Mouse (Mus musculus): ENCODE results near the gene Ptpn7.

Ptpn7 gene

DNA sequence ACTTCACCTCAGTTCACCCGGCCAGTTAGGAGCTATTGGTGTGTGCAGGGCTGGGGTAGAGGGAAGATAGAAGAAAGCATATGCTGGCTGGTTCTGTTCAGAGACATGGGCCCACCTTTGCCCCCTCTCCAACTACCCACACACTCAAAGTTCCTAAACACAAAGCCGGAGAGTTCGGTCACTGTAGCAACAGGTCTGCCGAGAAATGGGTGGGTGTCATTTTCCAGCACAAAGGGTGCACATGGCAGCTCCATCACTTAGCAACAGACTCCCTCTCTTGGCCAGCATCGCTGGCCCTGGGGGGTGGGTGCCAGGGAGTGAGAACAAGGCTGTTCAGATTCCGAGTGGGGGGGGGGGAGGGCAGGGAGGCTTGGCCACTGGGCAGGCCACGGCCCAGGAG lies 26.6 kb downstream of the Ptpn7 start:
- no peak for DNase-seq (ENCODE audit: low read depth)

DNA sequence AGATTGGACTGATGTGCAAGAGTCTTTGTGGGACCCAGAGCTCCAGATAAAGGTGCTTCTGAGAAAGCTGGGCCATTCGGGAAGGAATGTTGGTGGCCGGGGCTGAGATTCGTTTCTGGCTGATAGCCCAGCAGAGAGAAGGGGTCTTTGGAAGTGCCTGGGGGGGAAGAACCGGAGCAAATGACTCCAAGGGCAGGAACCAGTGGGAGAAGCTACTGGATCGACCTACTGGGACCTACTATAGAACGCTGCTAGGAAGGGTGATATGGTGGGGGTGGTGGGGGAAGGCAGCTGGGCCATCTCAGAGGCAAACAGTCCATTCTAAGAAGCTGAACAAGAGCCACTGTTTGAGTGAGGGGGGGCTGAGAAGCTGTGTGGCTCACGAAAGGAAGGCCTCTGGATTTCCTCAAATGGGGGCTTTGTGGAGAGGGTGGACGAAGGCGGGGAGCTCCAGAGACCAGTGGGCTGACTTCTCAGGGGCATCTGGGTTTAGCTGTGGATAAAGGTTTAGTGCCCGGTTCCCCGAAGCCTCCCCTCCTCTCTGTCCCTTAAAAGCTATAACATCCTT lies 27.1 kb downstream of the Ptpn7 start:
- DNase-seq (ENCODE audit: low read depth), result no peak

DNA sequence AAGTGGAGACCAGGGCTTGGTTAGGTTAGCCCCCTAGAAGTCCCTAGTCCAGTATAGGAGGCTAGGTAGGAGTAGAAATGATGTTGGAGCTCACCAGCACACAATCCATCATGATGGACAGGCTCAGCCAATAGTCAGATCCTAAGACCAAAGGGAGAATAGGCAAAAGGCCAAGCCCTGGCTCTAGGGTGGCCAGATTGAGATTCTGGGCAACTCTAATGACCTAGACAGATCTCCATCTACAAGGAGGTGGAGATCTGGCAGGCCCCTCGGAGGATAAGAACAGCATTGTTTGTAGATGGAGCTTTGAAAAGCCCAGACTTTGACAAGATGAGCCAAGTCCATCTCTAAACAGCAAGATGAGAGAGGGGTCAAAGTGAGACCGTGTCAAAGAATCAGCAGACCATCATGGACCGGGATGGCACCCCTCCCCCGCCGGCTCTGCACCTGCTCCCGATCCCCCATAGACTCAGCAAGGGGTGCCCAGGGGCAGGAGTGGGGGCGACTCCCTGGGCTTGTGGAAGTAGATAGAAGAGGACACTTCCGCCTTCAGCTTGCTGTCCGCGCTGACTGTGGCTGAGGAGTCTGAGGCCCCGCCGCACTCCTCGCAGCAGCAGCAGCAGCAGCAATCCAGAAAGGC lies 28.0 kb downstream of the Ptpn7 start:
- DNase-seq (ENCODE audit: low read depth), result no peak

DNA sequence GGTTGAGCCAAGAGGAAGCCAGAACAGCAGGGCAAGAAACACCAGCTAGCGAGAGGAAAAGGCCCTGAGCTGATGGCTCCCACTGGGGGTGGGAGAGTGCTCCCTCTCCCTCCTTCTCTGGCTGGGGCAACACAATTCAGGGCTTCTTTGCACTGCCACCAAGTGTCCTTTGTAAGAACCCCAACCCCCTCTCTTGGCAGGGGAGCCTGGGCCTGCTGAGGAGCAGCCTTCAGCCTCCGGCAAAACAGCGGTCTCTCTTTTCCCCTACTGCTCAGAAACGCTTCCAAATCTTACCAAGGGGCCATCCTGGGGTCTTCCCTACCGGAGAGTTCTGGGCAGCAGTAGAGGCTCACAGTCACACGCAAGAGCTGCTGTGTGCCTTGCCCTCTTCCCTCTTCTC lies 30.2 kb downstream of the Ptpn7 start:
- no peak for DNase-seq (ENCODE audit: low read depth)

DNA sequence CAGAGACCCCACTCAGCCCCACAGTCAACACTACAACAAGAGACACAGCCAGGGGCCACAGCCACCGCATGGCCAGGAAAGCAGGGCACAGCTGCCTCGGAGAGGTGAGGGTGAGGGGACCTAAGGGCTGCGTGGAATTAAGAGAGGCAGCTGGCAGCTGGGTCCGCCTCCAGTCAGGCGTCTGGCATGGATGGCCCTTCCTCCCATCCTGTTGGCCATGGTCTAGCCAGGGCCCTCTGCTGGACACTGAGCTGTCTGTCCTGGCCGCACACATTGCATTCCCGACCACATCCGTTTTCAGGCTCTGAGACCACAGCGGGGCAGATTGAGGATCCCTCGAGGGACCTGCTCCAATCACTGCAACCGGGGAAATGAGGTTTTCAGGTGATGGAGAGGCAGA lies 34.9 kb downstream of the Ptpn7 start, which contains the start of gene Gpr37l1:
Gpr37l1 (minus strand) TSS at position 247 of the 400 bp plus-strand sequence.
- no peak for DNase-seq (ENCODE audit: low read depth)

DNA sequence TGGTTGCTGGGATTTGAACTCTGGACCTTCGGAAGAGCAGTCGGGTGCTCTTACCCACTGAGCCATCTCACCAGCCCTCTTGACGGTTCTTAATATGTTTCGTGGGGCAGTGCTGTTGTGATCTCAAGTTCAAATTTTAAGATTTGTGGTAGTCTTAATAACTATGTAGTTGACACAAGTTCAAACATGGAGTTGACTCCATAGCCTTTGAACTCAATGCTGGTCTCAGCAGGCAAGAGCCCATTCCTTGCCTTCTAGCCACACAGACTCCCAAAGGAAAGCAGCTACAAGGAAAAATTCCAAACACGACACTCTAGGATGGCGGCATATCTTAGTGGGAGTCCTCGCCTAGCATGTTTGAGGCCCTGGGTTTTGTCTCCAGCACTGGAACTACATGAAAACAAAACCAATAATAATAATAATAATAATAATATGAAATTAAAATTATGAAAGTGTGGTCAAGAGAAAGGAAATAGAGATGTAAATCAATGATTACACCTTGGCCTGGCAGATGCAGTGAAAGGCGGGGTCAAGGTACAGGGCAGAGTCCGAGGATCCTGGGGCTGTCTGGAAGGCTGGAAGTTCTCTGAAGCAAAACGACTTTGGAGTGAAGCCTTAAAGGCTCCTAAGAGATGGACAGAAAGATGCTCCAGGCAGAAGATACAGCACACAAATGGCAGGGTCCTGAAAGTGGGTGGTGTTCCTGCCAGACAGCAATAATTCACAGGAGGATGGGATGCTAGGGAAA lies 36.1 kb downstream of the Ptpn7 start:
- DNase-seq (ENCODE audit: low read depth), result no peak

DNA sequence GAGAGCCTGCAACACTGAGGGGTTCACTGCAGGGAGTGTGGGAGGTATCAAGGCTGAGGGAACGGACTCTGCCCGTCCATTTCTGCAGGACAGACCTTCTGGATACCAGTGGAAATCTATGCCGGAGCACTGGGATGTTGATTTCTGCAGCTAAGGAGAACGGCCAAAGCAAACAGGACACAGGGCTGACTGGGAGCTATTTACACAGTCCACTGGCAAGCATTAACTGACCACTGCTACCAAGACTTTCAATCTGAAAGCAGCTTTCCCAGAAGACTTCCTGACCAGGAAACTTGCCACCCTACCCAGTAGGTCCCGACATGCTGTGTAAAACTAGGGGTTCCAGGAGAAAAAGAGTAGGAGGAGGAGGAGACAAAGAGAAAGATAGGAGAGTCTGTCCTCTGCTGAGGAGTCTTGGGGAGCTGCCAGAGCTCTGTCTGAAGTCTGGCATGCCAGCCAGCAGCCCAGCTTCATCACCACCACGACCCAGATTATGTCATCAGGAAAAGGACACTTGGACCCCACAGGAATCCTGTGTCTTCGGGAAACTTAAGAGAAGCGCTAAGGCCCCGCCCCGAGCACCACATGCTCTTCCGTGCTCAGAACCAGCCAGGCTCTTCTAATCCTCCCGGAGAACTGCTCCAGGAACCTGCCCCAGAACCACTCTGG lies 37.2 kb downstream of the Ptpn7 start:
- DNase-seq (ENCODE audit: low read depth), result peak; percentile 71

DNA sequence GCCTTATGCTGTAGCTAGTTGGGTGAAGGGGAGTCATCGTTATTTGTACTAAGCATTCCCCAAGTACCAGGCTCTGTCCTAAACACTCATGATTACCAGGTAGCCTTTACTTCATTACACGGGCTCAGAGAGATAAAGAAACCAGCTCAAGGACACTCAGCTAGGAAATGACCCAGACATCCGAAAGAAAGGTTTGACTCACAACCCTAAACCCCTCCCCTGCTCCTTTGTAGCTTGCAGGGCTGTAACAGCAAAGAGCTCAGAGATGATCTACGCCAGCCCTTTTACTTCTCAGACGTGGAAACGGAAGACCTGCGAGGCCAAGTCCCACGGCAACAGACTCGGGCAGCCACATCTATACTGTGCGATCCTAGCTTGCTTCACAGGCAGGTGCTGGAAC lies 37.8 kb downstream of the Ptpn7 start:
- no peak for DNase-seq (ENCODE audit: low read depth)

DNA sequence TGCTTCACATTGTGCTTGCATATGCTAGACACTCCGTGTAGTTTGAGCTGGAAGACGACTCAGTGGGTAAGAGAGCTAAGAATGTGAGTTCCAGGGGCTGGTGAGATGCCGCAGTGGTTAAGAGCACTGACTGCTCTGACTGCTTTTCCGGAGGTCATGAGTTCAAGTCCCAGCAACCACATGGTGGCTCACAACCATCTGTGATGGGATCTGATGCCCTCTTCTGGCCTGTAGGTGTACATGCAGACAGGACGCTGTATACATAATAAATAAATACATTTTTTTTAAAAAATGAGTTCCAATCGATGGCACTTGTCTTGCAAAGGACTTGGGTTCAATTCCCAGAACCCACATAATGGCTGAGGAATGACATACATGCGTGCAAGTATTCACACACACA lies 38.7 kb downstream of the Ptpn7 start:
- no peak for DNase-seq (ENCODE audit: low read depth)

DNA sequence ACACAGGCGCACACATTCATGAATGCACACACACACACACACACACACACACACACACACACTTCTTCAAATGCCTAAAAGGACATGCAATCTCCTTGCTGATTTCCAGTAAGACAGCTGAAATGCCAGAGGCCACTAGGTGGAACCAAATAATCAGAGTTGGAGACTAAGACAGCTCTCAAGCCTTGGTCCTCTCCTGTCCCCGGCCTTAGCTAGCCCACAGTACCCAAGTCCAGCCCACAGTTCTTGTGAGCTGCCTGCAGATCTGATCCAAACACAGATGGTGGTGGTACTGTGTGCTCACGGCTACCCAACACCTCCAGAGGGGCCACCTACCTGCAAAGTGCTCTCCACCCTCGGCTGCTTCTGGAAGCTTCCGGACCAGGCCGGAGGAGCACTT lies 39.5 kb downstream of the Ptpn7 start:
- DNase-seq (ENCODE audit: low read depth), result peak; percentile 79

DNA sequence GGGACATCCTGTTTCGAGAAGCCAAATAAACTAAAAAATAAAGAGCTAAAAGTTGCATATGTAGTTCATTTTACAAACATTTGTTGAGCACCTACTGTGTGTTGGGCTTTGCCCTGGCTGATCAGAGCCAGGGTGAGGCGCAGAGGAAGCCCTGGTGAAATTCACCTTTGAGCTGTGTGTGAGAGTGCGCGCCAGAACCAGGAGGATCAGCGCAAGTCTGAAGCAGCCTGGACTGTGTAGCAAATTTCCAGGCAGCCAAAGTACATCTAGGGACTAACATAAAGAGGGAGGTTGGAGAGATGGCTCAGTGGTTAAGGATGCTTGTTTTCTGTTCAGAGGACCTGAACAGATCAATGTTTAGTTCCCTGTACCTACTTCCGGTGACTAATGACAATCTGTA lies 40.8 kb downstream of the Ptpn7 start:
- DNase-seq (ENCODE audit: low read depth), result no peak

DNA sequence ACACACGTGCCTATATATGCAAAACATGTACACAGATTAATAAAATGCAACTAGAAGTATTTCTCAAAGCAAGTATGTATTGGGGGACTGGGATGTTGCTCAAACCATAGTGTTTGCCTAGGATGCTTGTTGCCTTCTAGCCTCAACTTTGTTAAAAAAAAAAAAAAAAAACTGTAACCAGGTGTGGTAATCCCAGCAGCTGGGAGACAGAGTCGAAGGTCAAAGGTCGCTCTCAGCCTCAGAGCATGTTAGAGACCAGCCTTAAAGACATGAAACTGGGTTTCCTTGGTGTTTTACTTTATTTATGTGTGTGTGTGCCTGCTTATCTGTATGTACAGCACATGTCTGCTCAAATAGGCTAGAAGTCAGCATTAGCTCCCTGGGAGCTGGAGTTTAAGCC lies 42.7 kb downstream of the Ptpn7 start:
- no peak for DNase-seq (ENCODE audit: low read depth)

DNA sequence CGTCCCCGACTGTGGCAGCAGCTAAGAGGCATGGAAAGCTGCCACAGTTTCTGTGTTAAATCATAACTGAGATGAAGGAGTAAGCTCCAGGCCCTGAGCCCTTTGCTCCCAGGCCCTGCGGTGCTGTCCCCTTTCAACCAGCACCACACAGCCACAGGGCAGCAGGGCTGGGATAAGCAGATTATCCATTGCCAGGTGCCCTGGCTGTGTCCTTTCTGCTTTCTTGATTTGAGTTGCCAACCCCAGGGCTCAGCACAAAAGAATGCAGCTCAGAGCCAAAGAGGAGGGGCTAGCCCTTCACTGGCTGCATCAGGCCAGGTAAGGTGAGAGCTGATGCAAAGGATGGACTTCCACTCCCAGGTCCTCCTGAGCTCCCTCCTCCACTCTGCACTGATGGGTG lies 45.2 kb downstream of the Ptpn7 start:
- no peak for DNase-seq (ENCODE audit: low read depth)

DNA sequence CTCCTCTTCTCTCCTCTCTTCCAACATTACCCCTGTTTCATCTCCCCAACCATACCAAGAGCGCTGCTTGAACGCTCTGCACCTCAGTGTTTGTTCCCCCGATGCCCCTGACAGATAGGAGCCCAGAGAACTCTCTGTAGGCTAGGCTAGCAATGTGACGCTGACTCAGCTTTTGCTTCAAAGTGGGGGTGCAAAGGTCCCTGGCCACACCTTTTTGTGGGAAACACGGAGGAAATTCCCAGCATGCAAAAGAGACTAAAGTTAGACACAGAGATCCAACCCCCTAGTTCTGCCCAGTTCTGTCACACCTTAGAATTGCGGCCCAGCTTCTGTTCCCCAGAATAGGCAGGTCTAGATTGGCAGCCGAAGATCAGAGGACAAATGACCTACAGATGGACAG lies 46.4 kb downstream of the Ptpn7 start:
- no peak for DNase-seq (ENCODE audit: low read depth)

DNA sequence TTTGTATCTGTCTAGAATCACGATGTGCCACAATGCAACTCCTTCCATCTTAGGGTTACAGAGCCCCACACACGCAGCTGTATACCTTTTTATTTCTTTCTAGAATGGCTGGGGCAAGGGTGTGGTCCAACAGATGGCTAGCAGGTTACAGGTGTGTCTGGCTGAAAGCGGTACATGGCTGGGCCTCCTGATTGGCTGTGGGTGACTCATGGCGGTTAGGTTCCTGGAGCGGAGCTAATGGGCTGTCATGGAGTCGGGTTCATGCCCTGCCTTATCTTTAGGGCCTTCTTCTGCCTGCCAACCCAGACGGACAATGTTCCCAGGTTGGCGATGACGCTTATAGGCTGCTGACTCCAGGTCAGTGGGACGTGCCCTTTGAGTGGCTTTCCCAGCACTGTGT lies 48.3 kb downstream of the Ptpn7 start:
- no peak for DNase-seq (ENCODE audit: low read depth)

DNA sequence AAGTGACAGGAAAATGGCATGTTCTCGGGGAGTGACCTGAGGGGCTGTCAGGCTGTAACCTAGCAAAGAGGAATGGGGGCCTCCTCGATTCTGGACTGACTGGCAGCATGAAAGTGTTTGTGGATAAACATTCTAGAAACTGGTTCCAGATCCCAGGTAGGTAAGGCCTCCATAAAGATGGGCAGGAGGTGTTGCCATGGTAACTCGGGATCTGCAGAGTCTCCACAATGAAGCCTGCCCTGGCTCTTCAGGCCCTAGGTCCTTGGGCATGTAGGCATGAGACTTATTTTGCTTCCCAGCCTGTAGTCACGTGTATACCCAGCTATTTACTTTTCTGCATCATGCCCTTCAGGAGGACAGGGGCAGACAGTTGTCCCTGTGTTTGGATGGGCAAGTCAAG lies 48.8 kb downstream of the Ptpn7 start:
- DNase-seq (ENCODE audit: low read depth), result no peak

DNA sequence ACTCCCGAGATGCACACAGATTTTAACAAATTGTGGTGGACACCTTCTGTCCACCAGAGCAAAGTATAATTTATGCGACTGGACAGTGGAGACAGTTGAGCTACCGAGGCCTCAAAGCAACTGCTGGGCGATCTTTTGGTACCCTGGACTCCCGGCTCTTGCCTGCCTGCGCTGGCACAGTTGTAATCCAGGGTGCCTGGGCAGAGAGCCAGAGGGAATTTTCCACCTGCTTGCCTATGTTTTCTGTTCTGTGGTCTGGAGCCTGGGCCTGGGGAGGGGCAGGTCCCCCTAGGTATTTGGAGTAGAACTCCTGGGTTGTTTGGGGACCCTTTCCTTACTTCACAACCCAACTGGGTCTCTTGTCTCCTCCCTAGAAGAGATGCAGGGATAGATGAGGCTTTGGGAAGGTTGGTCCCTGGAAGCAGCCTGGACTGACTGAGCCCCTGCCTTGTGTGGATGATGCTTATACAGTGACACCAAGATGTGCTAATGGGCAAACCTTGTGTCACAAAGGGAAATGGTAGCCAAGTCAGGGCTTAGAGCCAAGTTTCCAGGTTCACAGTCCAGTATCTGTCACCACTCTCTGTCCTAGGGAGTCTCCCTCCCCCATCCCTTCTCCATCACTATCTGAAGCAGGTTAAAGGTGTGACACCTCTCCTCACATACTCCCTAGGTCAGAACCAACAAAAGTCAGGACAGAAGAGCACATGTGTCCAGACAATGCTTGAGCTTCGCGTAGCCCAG lies 49.6 kb downstream of the Ptpn7 start:
- DNase-seq (ENCODE audit: low read depth), result no peak

DNA sequence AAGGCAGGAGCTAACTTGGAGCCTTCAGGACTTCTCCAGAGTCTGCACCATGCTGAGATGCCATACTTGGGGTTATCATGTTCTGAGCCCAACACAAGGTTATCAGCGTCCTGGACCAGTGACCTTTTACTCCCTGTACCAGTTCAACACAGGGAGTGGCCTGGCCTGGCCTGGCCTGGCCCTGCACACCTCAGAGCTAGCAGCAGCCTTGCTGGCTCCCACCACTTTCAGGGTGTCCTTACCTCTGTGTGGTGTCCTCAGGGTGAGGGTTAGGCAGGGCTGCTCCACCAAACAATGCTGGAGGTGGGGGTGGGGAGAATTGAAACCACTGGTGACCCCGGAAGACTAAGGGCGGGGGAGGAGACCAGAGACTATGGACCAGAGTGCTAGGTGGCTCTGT lies 50.5 kb downstream of the Ptpn7 start:
- DNase-seq (ENCODE audit: low read depth), result no peak

DNA sequence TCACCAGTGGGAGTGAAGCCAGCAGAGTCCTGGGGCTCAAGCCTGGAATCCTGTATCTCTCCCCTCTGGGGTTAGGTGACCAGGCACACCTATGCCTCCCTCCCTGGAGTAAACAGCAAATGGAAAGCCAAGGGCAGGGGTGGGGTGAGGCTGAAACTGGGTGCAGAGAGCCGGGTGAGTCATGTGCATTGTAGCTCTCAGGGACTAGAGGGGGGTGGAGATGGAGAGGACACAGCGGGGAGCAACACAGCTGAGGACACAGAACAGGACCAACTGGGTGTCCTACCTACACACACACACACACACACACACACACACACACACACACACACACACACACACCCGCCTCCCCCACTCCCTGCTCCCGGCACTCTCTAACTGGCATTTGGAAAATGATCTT lies 50.9 kb downstream of the Ptpn7 start:
- DNase-seq (ENCODE audit: low read depth), result no peak

DNA sequence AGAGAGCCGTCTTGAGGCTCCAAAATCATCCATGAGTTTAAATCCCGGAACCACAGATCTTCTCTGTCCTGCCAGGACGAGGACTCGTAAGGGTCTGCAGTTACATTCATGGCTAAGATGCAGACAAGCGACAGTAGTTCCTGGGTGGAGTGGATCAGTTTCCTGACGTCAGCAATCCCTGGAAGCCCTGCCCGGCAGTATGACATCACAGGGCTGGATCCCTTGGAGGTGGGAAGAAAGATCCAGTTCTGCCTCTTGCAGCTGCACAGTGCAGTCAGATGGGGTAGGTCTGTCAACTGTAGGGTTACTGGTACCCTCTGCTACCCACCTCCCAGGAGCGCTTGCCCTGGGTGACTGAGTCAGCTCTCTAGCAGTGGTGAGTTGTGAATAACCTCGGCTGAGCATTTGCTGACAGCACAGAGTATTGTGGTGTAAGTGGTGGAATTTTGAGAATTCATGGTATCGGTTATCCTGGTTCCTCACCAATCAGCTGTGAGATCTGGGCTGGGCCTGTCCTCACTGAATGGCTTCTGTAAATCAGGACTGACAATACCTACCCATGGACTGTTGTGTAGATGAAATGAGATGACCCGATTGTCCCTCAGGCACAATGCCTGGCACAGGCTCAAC lies 51.6 kb downstream of the Ptpn7 start:
- no peak for DNase-seq (ENCODE audit: low read depth)

DNA sequence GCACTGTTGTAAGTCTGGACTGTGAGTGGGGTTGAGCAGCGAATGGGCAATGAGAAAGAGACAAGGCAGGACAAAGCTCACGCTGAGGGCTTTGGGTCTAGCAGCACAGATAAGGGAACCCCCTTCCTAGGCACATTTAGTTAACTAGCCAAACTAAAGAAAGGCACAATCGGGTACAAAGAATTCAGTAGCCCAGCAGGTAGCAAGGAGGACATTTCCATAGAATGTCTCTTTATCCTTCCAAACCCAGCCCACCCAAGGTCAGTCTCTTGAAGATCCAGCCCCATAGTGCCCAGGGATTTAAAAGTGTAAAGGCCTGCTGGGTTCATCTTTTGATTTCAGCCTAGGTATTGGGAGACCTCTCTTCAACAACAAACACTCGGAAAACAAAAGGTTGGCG lies 53.4 kb downstream of the Ptpn7 start:
- DNase-seq (ENCODE audit: low read depth), result no peak

DNA sequence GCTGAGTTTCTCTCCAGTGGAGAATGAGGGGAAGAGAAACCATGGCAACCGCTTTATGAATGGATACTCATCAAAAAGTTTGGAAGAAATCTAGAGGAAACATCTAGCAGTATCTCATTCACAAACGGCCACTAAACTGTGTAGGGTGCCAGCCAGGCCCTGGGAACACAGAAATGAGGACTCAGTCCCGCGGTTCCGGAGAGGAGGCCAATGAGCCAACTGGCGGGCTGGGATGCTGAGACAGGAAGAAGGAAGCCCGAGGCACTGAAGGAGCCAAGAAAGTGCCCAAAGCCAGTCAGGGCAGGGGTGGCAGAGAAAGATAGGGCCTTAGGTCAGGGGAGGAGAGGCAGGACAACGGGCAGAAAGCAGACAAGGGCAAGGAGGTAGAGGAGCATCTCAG lies 53.9 kb downstream of the Ptpn7 start:
- no peak for DNase-seq (ENCODE audit: low read depth)

Data from fibroblast of lung, adult 2 months (primary cell).